In genomic region chr13:22007121-22007510, GRCm38 (mm10) we compare ENCODE assay signal across 11 mouse cellular contexts. TPM values are rescaled to one million over a fixed set of nuclear protein-coding genes. Genes with fewer than 3 reads are reported as not detected.
DNase-seq lines count a peak whose midpoint lies in the region; ATAC-seq and TF ChIP-seq lines count a peak whose summit lies in the region.
"Had no signal": no experiment of that assay in that cellular context is flagged by ENCODE, and none has a peak within 500 bp of the region (broad histone marks: within the 10 kb centered on the region; RNA-seq: fewer than 3 reads in every experiment).

No protein-coding gene starts in this region.

- TF ChIP-seq CTCF in bone marrow, adult 2 months (IDR thresholded peaks at IDR 0.05; ENCODE audit: control insufficient read depth, insufficient read depth, low read length) = no peak

- no peaks in the 10 kb centered on the region for H3K9me3 ChIP-seq in heart, embryonic 11.5 days (replicated peaks; ENCODE audit: control insufficient read depth, low read length)
- no peaks in the 10 kb centered on the region for H3K9me3 ChIP-seq in hindbrain, embryonic 12.5 days (replicated peaks)
- H3K9me3 ChIP-seq in midbrain, embryonic 11.5 days (ENCODE audit: control insufficient read depth, low read length) = no peaks in the 10 kb centered on the region

- H3K4me2 ChIP-seq in heart, embryonic 11.5 days = peak overlapping the region; percentile 98
- peak overlapping the region; percentile 81 for H3K4me2 ChIP-seq in hindbrain, embryonic 12.5 days (replicated peaks)
- H3K4me2 ChIP-seq in midbrain, embryonic 11.5 days = peak overlapping the region; percentile 85

- no peak for TF ChIP-seq POLR2A in bone marrow, adult 2 months (IDR thresholded peaks at IDR 0.05; ENCODE audit: borderline replicate concordance, control insufficient read depth, low read depth, low read length)

- ATAC-seq in heart, embryonic 11.5 days (replicated peaks; ENCODE audit: insufficient number of reproducible peaks, low FRiP score, low TSS enrichment) = no peak
- no peak for ATAC-seq in hindbrain, embryonic 12.5 days (ENCODE audit: low FRiP score)
- ATAC-seq in midbrain, embryonic 11.5 days (ENCODE audit: low FRiP score) = no peak

- H3K9ac ChIP-seq in heart, embryonic 11.5 days (ENCODE audit: low read depth, low read length) = no peak overlapping the region
- no peak overlapping the region for H3K9ac ChIP-seq in hindbrain, embryonic 12.5 days
- no peak overlapping the region for H3K9ac ChIP-seq in midbrain, embryonic 11.5 days (ENCODE audit: low read length)

- H3K36me3 ChIP-seq in heart, embryonic 11.5 days (ENCODE audit: control insufficient read depth, insufficient read depth, low read length) = no peaks in the 10 kb centered on the region
- no peaks in the 10 kb centered on the region for H3K36me3 ChIP-seq in hindbrain, embryonic 12.5 days
- no peaks in the 10 kb centered on the region for H3K36me3 ChIP-seq in midbrain, embryonic 11.5 days (ENCODE audit: control insufficient read depth, insufficient read depth, low read length)

- peaks cover 92% of the 10 kb centered on the region for H3K27me3 ChIP-seq in heart, embryonic 11.5 days (ENCODE audit: control insufficient read depth, insufficient read depth, low read length)
- H3K27me3 ChIP-seq in hindbrain, embryonic 12.5 days = peaks cover 98% of the 10 kb centered on the region
- H3K27me3 ChIP-seq in midbrain, embryonic 11.5 days (ENCODE audit: control insufficient read depth, insufficient read depth, low read length) = peaks cover 95% of the 10 kb centered on the region

- no peak overlapping the region for H3K27ac ChIP-seq in heart, embryonic 11.5 days (ENCODE audit: low read depth, low read length)
- no peak overlapping the region for H3K27ac ChIP-seq in bone marrow, adult 2 months (ENCODE audit: control insufficient read depth, insufficient read depth, low read depth, low read length, poor library complexity)
- no peak overlapping the region for H3K27ac ChIP-seq in hindbrain, embryonic 12.5 days
- H3K27ac ChIP-seq in midbrain, embryonic 11.5 days (ENCODE audit: low read depth, low read length) = no peak overlapping the region

- peaks cover 17% of the 10 kb centered on the region for H3K4me1 ChIP-seq in heart, embryonic 11.5 days (ENCODE audit: control insufficient read depth, insufficient read depth, low read length)
- peaks cover 5% of the 10 kb centered on the region; the same call in 1 of the 2 replicates for H3K4me1 ChIP-seq in bone marrow, adult 2 months (ENCODE audit: control insufficient read depth, insufficient read depth, low read length)
- peaks cover 16% of the 10 kb centered on the region for H3K4me1 ChIP-seq in hindbrain, embryonic 12.5 days
- peaks cover 12% of the 10 kb centered on the region for H3K4me1 ChIP-seq in midbrain, embryonic 11.5 days (ENCODE audit: control insufficient read depth, insufficient read depth, low read length)

- 2% methylated on average over 18 of the region's 18 CpGs for WGBS in heart, embryonic 11.5 days (ENCODE audit: insufficient replicate concordance)
- WGBS in bone marrow, adult 2 months = 18% methylated on average over 18 of the region's 18 CpGs
- 2% methylated on average over 18 of the region's 18 CpGs for WGBS in hindbrain, embryonic 12.5 days
- WGBS in midbrain, embryonic 11.5 days = 3% methylated on average over 18 of the region's 18 CpGs

- H3K4me3 ChIP-seq in heart, embryonic 11.5 days (ENCODE audit: low read depth, low read length) = peak overlapping the region; percentile 63
- H3K4me3 ChIP-seq in bone marrow, adult 2 months (replicated peaks; ENCODE audit: control insufficient read depth, low read depth, low read length) = peak overlapping the region; percentile 0
- H3K4me3 ChIP-seq in hindbrain, embryonic 12.5 days = peak overlapping the region; percentile 46
- peak overlapping the region; percentile 45 for H3K4me3 ChIP-seq in midbrain, embryonic 11.5 days (ENCODE audit: low read depth, low read length)

- no peak for DNase-seq in heart, adult 9 months (ENCODE audit: low spot score in 2 of 2)
- DNase-seq in midbrain, embryonic 11.5 days (ENCODE audit: low spot score, missing footprints) = peak; percentile 86
- no peak for DNase-seq in cerebellum, postnatal 4 days (ENCODE audit: low spot score in 2 of 2)
- DNase-seq in natural killer cell, adult 2 months (ENCODE audit: low spot score in 2 of 2) = no peak
- DNase-seq in kidney, postnatal 14 days = no peak
- DNase-seq: right cerebral cortex, adult 18-20 months had no signal

RNA-seq across cellular contexts. Expression of gene Prss16, which starts 2.4 kb away (rescaled TPM):
- 0.24 and 0.66 TPM in 2 replicates for polyA plus RNA-seq in heart, embryonic 11.5 days (2014; fragmentation: Nextera tagmentation; extraction: Ambion mirVana)
- polyA plus RNA-seq in bone marrow, adult 2 months (2011; ENCODE audit: insufficient read depth, insufficient read length, low replicate concordance, missing spikeins) = 3.9 and 10.0 TPM in 2 replicates
- 0.23 and 0.48 TPM in 2 replicates for polyA plus RNA-seq in hindbrain, embryonic 12.5 days (2016; fragmentation: Nextera tagmentation; extraction: Ambion mirVana)
- 0.10 and 0.37 TPM in 2 replicates for polyA plus RNA-seq in midbrain, embryonic 11.5 days (2014; fragmentation: Nextera tagmentation; extraction: Ambion mirVana)

RNA-seq across cellular contexts. Expression of gene Pom121l2, which starts 26.1 kb away (rescaled TPM):
- polyA plus RNA-seq in heart, embryonic 11.5 days (2014; fragmentation: Nextera tagmentation; extraction: Ambion mirVana) = not detected in 2 replicates
- polyA plus RNA-seq in bone marrow, adult 2 months (2011; ENCODE audit: insufficient read depth, insufficient read length, low replicate concordance, missing spikeins) = not detected in 2 replicates
- 0.14 TPM in 1 of 2 replicates, not detected in the other for polyA plus RNA-seq in hindbrain, embryonic 12.5 days (2016; fragmentation: Nextera tagmentation; extraction: Ambion mirVana)
- not detected in 2 replicates for polyA plus RNA-seq in midbrain, embryonic 11.5 days (2014; fragmentation: Nextera tagmentation; extraction: Ambion mirVana)
- polyA plus RNA-seq: C2C12; large intestine, adult 2 months had no signal

RNA-seq across cellular contexts. Expression of gene Hist1h2ah, which starts 28.3 kb away (rescaled TPM):
- polyA plus RNA-seq in heart, embryonic 11.5 days (2014; fragmentation: Nextera tagmentation; extraction: Ambion mirVana) = 10.1 TPM in 1 of 2 replicates, not detected in the other
- 31.8 and 40.4 TPM in 2 replicates for polyA plus RNA-seq in bone marrow, adult 2 months (2011; ENCODE audit: insufficient read depth, insufficient read length, low replicate concordance, missing spikeins)
- polyA plus RNA-seq in hindbrain, embryonic 12.5 days (2016; fragmentation: Nextera tagmentation; extraction: Ambion mirVana) = 17.9 TPM in 1 of 2 replicates, not detected in the other
- 6.3 and 6.8 TPM in 2 replicates for polyA plus RNA-seq in midbrain, embryonic 11.5 days (2014; fragmentation: Nextera tagmentation; extraction: Ambion mirVana)

RNA-seq across cellular contexts. Expression of gene Hist1h2bk, which starts 28.6 kb away (rescaled TPM):
- polyA plus RNA-seq in heart, embryonic 11.5 days (2014; fragmentation: Nextera tagmentation; extraction: Ambion mirVana) = 2.2 and 3.9 TPM in 2 replicates
- polyA plus RNA-seq in bone marrow, adult 2 months (2011; ENCODE audit: insufficient read depth, insufficient read length, low replicate concordance, missing spikeins) = 109 and 137 TPM in 2 replicates
- 5.5 and 9.1 TPM in 2 replicates for polyA plus RNA-seq in hindbrain, embryonic 12.5 days (2016; fragmentation: Nextera tagmentation; extraction: Ambion mirVana)
- polyA plus RNA-seq in midbrain, embryonic 11.5 days (2014; fragmentation: Nextera tagmentation; extraction: Ambion mirVana) = 9.9 and 11.3 TPM in 2 replicates

RNA-seq across cellular contexts. Expression of gene Hist1h4i, which starts 34.0 kb away (rescaled TPM):
- 12.1 and 15.7 TPM in 2 replicates for polyA plus RNA-seq in heart, embryonic 11.5 days (2014; fragmentation: Nextera tagmentation; extraction: Ambion mirVana)
- polyA plus RNA-seq in bone marrow, adult 2 months (2011; ENCODE audit: insufficient read depth, insufficient read length, low replicate concordance, missing spikeins) = 144 and 216 TPM in 2 replicates
- polyA plus RNA-seq in hindbrain, embryonic 12.5 days (2016; fragmentation: Nextera tagmentation; extraction: Ambion mirVana) = 18.2 and 20.9 TPM in 2 replicates
- 43.8 and 43.9 TPM in 2 replicates for polyA plus RNA-seq in midbrain, embryonic 11.5 days (2014; fragmentation: Nextera tagmentation; extraction: Ambion mirVana)

Comparison
In these comparisons a context has a peak if more than half of its experiments do, and no peak if none do; other contexts are left out.
1. H3K4me3 ChIP-seq: peak in every context shown above with its lines; median percentile 63 in heart, embryonic 11.5 days; 46 in hindbrain, embryonic 12.5 days; 45 in midbrain, embryonic 11.5 days; 0 in bone marrow, adult 2 months.